Mouse (Mus musculus): Measurements from ENCODE around the gene Ltk. TPM values are rescaled to one million over a fixed set of nuclear protein-coding genes. Genes with fewer than 3 reads are reported as not detected.
A peak's percentile ranks its signal among the peaks of the same experiment; 100 is the strongest.

Ltk gene
- total and polyA plus RNA-seq, 2 experiments from 2014 or later = 2.7 to 9.9 TPM

DNA sequence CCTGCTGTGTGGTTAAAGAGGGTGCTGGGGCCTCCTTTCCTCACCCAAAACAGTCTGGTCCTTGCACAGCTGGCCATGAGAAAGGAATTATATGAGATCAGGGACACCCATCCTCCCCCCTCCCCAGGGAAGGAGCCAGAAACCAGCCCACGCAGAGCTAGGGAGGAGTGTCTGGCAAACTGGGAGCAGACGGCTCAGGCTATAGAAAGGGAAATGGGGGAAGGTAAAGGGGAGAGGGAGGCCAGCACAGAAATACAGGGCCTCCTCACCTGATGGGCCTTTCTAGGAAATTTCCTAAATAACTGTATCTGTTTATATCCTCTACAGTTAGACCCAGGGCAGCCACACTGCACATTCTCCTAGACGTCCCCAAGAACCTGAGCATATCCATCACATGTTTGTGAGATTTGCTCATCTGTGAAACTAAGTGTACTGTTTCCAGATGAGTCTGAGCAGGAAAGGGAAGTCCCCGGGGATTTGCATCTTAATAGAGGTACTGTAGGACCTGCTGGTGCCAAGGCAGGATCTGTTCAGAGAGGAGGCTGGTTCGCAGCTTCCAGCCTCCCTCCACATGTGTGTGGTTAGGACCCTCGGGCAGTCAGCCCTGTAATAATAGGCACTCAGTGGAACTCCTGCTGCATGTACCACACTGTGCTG, 43.5 kb upstream of the Ltk start:
- H3K27ac ChIP-seq (ENCODE audit: low read depth, low read length) = no peak overlapping the region
- no peak overlapping the region for H3K4me2 ChIP-seq (ENCODE audit: low read depth, low read length, poor library complexity, severe bottlenecking)
- DNase-seq (ENCODE audit: low spot score) (no peak), ATAC-seq (ENCODE audit: low FRiP score) (no peak)
- no peak for TF ChIP-seq CTCF (IDR thresholded peaks at IDR 0.05)
- no peaks in the 10 kb centered on the region for H3K9me3 ChIP-seq (ENCODE audit: low read length)
- H3K4me3 ChIP-seq (ENCODE audit: low read depth, low read length) = no peak overlapping the region
- 21% methylated on average over 6 of the region's 6 CpGs for WGBS
- H3K36me3 ChIP-seq (ENCODE audit: insufficient read depth, low read length) = peaks cover 8% of the 10 kb centered on the region
- no peak overlapping the region for H3K9ac ChIP-seq (replicated peaks; ENCODE audit: low read length, poor library complexity, severe bottlenecking)
- H3K27me3 ChIP-seq (ENCODE audit: insufficient read depth, low read length) = no peaks in the 10 kb centered on the region
- no peaks in the 10 kb centered on the region for H3K4me1 ChIP-seq (ENCODE audit: insufficient read depth, low read length)

DNA sequence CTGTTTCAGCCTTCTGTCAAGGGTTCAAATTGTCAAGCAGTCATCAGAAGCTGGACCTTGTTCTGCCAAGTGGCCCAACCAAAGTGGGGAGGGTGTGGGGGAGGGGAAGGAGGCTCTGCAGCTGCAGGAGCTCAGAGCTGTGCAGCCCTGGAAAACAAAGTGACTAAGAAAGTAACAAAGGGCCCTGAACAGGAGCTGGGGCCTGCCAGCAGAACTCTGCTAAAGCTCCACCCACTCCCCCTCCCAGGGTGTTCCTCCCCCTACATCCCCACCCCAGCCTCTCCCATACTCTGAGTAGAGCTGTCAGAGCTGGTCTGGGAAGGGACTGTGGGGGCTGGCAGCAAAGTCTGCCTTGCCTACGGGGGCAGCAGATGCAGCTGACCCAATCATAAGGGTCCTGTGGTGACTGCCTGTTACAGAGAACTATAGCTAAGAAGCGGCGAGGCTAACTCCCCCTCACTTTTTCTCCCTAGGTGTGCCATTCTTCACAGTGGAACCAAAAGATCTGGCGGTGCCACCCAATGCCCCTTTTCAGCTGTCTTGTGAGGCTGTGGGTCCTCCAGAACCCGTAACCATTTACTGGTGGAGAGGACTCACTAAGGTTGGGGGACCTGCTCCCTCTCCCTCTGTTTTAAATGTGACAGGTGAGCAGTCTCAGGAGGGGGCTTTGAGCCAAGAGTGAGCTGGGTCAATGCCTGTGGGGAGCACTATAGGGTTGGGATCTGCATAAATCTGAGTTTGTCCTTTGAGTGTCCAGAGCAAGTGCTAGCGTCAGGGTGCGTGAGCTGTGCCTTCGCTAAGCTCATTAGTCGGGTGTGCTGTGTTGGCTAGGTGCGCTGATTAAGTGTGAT, 42.8 kb upstream of the Ltk start:
- no peak overlapping the region for H3K9ac ChIP-seq (replicated peaks; ENCODE audit: low read length, poor library complexity, severe bottlenecking)
- H3K4me2 ChIP-seq (ENCODE audit: low read depth, low read length, poor library complexity, severe bottlenecking) = no peak overlapping the region
- no peak overlapping the region for H3K4me3 ChIP-seq (ENCODE audit: low read depth, low read length)
- H3K27me3 ChIP-seq (ENCODE audit: insufficient read depth, low read length) = no peaks in the 10 kb centered on the region
- H3K4me1 ChIP-seq (ENCODE audit: insufficient read depth, low read length) = no peaks in the 10 kb centered on the region
- ATAC-seq (ENCODE audit: low FRiP score) (0 out of 2 replicates have a peak, but pooled peaks have one; percentile 21), DNase-seq (ENCODE audit: low spot score) (peak; percentile 59)
- TF ChIP-seq CTCF (IDR thresholded peaks at IDR 0.05) = no peak
- WGBS = 25% methylated on average over 10 of the region's 10 CpGs
- peaks cover 7% of the 10 kb centered on the region for H3K36me3 ChIP-seq (ENCODE audit: insufficient read depth, low read length)
- no peaks in the 10 kb centered on the region for H3K9me3 ChIP-seq (ENCODE audit: low read length)
- H3K27ac ChIP-seq (ENCODE audit: low read depth, low read length) = no peak overlapping the region

DNA sequence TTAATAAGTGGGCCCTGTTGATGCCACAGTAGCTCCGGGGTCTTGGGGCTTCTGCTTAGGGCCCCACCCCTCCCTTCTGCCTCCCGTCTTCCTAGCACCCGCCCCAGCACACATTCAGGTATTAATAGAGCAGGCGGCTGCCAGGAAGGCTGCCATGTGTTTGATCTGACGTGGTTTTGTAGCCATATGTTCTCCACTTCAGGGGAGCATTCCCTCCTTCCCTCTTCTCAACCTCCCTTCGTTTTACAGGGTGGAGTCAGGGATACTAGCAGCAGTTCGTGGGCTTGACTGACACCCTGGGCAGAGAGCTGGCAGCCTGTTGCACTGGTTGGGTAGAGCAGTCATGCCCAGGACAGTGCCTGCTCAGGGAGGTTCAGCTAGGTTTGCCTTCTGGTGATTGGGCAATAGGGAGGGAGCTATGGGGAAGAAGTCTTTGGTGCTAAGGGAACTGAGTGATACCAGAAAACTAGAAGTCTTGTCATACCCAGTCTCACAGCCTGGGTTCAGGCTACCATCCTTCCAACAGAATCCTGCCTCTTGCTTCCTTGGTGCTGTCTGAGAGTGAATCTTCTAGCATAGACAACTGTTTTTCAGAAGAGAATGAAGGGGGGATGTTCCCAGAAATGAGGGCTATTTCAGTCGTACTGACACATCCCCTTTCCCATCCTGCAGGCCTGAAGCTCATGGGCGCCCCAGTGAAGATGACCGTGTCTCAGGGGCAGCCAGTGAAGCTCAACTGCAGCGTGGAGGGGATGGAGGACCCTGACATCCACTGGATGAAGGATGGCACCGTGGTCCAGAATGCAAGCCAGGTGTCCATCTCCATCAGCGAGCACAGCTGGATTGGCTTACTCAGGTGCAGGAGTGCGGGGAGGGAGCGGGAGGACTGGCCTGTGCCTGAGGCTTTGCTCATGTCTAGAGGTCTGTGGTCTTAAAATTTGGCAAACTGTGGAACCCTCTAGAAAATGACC, 40.9 kb upstream of the Ltk start:
- no peak for ATAC-seq (ENCODE audit: low FRiP score)
- Histone ChIP-seq H3K9me3 (ENCODE audit: low read length) (no peaks in the 10 kb centered on the region), H3K36me3 (ENCODE audit: insufficient read depth, low read length) (peaks cover 4% of the 10 kb centered on the region; the same call in 1 of the 2 replicates), H3K4me3 (ENCODE audit: low read depth, low read length) (peak overlapping the region; percentile 82; the same call in 1 of the 2 replicates), H3K4me1 (ENCODE audit: insufficient read depth, low read length) (no peaks in the 10 kb centered on the region), H3K27me3 (ENCODE audit: insufficient read depth, low read length) (0 out of 2 replicates have a peak, but pooled peaks cover 4% of the 10 kb centered on the region), H3K27ac (ENCODE audit: low read depth, low read length) (no peak overlapping the region), H3K9ac (replicated peaks; ENCODE audit: low read length, poor library complexity, severe bottlenecking) (peak overlapping the region; percentile 90; the same call in 1 of the 2 replicates), H3K4me2 (ENCODE audit: low read depth, low read length, poor library complexity, severe bottlenecking) (peak overlapping the region; percentile 96)
- 46% methylated on average over 15 of the region's 15 CpGs for WGBS
- TF ChIP-seq CTCF (IDR thresholded peaks at IDR 0.05) = no peak
- no peak for DNase-seq (ENCODE audit: low spot score)

- TF ChIP-seq CTCF (IDR thresholded peaks at IDR 0.05) = no peak
- ATAC-seq (ENCODE audit: low FRiP score) (peak; percentile 29), DNase-seq (ENCODE audit: low spot score) (no peak)
- H3K4me3 ChIP-seq (ENCODE audit: low read depth, low read length) = peak overlapping the region; percentile 82
- H3K4me2 ChIP-seq (ENCODE audit: low read depth, low read length, poor library complexity, severe bottlenecking) = peak overlapping the region; percentile 96
- H3K4me1 ChIP-seq (ENCODE audit: insufficient read depth, low read length) = no peaks in the 10 kb centered on the region
- 0 out of 2 replicates have a peak, but pooled peaks cover 4% of the 10 kb centered on the region for H3K27me3 ChIP-seq (ENCODE audit: insufficient read depth, low read length)
- H3K9ac ChIP-seq (replicated peaks; ENCODE audit: low read length, poor library complexity, severe bottlenecking) = peak overlapping the region; percentile 90
- no peaks in the 10 kb centered on the region for H3K36me3 ChIP-seq (ENCODE audit: insufficient read depth, low read length)
- under 1% methylated on average over 21 of the region's 27 CpGs for WGBS
- H3K9me3 ChIP-seq (ENCODE audit: low read length) = no peaks in the 10 kb centered on the region
- H3K27ac ChIP-seq (ENCODE audit: low read depth, low read length) = no peak overlapping the region
These were observed 39.8 kb upstream of the Ltk start for GRCm38 (mm10) chr2:119799961-119800550.

Data from midbrain, postnatal 0 days (tissue).